Mouse (Mus musculus) hindbrain, embryonic 13.5 days (tissue): Measurements from ENCODE around the gene Tcea3. TPM values are rescaled to one million over a fixed set of nuclear protein-coding genes. Genes with fewer than 3 reads are reported as not detected.
A peak's percentile ranks its signal among the peaks of the same experiment; 100 is the strongest.

ENCODE experiments used
- ATAC-seq: fragments of 200-750 bp; cut with Nextera tagmentation; 2 replicates; pipeline ENCODE4 v1.8.0; 2017; ENCODE audit warnings: moderate TSS enrichment; ENCODE audit not compliant: low FRiP score
- H3K27ac ChIP-seq: fragments of 300-500 bp; sonication (generic); 2 replicates; pipeline ENCODE4 v1.5.1; 2015; ENCODE audit warnings: inconsistent platforms, mild to moderate bottlenecking, moderate library complexity
- H3K27me3 ChIP-seq: fragments of 300-500 bp; sonication (generic); 2 replicates; pipeline ENCODE4 v1.6.1; 2015; ENCODE audit warnings: mild to moderate bottlenecking, inconsistent platforms
- H3K36me3 ChIP-seq: fragments of 300-500 bp; sonication (generic); 2 replicates; pipeline ENCODE4 v1.6.1; 2015; ENCODE audit warnings: mild to moderate bottlenecking, inconsistent platforms
- H3K4me1 ChIP-seq: fragments of 300-500 bp; sonication (generic); replicated peaks from 2 replicates; pipeline ENCODE4 v1.6.1; 2015; ENCODE audit warnings: inconsistent platforms
- H3K4me2 ChIP-seq: fragments of 300-500 bp; sonication (generic); 2 replicates; pipeline ENCODE4 v1.6.1; 2015; ENCODE audit warnings: inconsistent platforms, mild to moderate bottlenecking, moderate library complexity
- H3K4me3 ChIP-seq: fragments of 300-500 bp; sonication (generic); 2 replicates; pipeline ENCODE4 v1.5.1; 2015; ENCODE audit warnings: mild to moderate bottlenecking, inconsistent platforms
- H3K9ac ChIP-seq: fragments of 300-500 bp; sonication (generic); 2 replicates; pipeline ENCODE4 v1.6.1; 2015; ENCODE audit warnings: mild to moderate bottlenecking, inconsistent platforms
- H3K9me3 ChIP-seq: fragments of 300-500 bp; sonication (generic); 2 replicates; pipeline ENCODE4 v1.6.1; 2016; ENCODE audit warnings: inconsistent platforms
- WGBS: fragments of 180-500 bp; shearing (Covaris S2); methylation state at CpG from one replicate; pipeline ENCODE4 v1.1.7; 2015; 5-methylcytosine and 5-hydroxymethylcytosine counted together
- polyA plus RNA-seq: library from polyadenylated mRNA; unstranded; fragments of >200 nt; fragmentation: Nextera tagmentation; extraction: Ambion mirVana; gene quantifications from 2 replicates; pipeline ENCODE4 v1.2.1, GENCODE M21; 2015

Gene Tcea3
- polyA plus RNA-seq: 2.2 and 2.4 TPM in 2 replicates

GRCm38 (mm10) chr4:136247729-136248463 lies at the start of gene Tcea3:
Gene Tcea3, plus strand, starts transcription at chr4:136247729.
- H3K9me3 ChIP-seq: no peaks in the 10 kb centered on the region
- no peak; the same call in 1 of the 2 replicates for ATAC-seq
- H3K27me3 ChIP-seq: peaks cover 92% of the 10 kb centered on the region
- peak within 1 kb of the TSS; percentile 38 for H3K4me3 ChIP-seq
- under 1% methylated on average over 46 of the region's 46 CpGs for WGBS
- peaks cover 5% of the 10 kb centered on the region; the same call in 1 of the 2 replicates for H3K36me3 ChIP-seq
- H3K4me1 ChIP-seq: peaks cover 39% of the 10 kb centered on the region
- H3K9ac ChIP-seq: peak within 1 kb of the TSS; percentile 58
- no peak within 1 kb of the TSS for H3K27ac ChIP-seq
- peak within 1 kb of the TSS; percentile 62 for H3K4me2 ChIP-seq

- no peak overlapping the region for H3K4me2 ChIP-seq
- 0 out of 2 replicates have a peak, but pooled peaks cover 5% of the 10 kb centered on the region for H3K27me3 ChIP-seq
- H3K9me3 ChIP-seq: no peaks in the 10 kb centered on the region
- H3K4me1 ChIP-seq: no peaks in the 10 kb centered on the region
- H3K36me3 ChIP-seq: no peaks in the 10 kb centered on the region
- no peak for ATAC-seq
- no peak overlapping the region for H3K4me3 ChIP-seq
- 79% methylated on average over 7 of the region's 7 CpGs for WGBS
- H3K27ac ChIP-seq: no peak overlapping the region
- no peak overlapping the region for H3K9ac ChIP-seq
Measured at GRCm38 (mm10) chr4:136198846-136199245, 48.7 kb upstream of the Tcea3 start.

- H3K9me3 ChIP-seq: no peaks in the 10 kb centered on the region
- no peak overlapping the region for H3K4me2 ChIP-seq
- H3K27ac ChIP-seq: no peak overlapping the region
- H3K4me3 ChIP-seq: no peak overlapping the region
- H3K4me1 ChIP-seq: no peaks in the 10 kb centered on the region
- H3K27me3 ChIP-seq: 0 out of 2 replicates have a peak, but pooled peaks cover 5% of the 10 kb centered on the region
- WGBS: 36% methylated on average over 9 of the region's 9 CpGs
- H3K36me3 ChIP-seq: no peaks in the 10 kb centered on the region
- H3K9ac ChIP-seq: no peak overlapping the region
- no peak for ATAC-seq
Measured at GRCm38 (mm10) chr4:136199562-136200292, 47.8 kb upstream of the Tcea3 start.

GRCm38 (mm10) chr4:136202509-136202908 lies 45.0 kb upstream of the Tcea3 start:
- Histone ChIP-seq H3K27ac (no peak overlapping the region), H3K27me3 (0 out of 2 replicates have a peak, but pooled peaks cover 8% of the 10 kb centered on the region), H3K9ac (no peak overlapping the region), H3K4me3 (no peak overlapping the region), H3K9me3 (no peaks in the 10 kb centered on the region), H3K4me1 (peaks cover 11% of the 10 kb centered on the region), H3K36me3 (no peaks in the 10 kb centered on the region), H3K4me2 (no peak overlapping the region)
- no peak for ATAC-seq
- 7% methylated on average over 9 of the region's 9 CpGs for WGBS

GRCm38 (mm10) chr4:136204775-136205174 lies 42.8 kb upstream of the Tcea3 start:
- no peak overlapping the region for H3K4me3 ChIP-seq
- WGBS: 96% methylated on average over 2 of the region's 2 CpGs
- peaks cover 18% of the 10 kb centered on the region for H3K4me1 ChIP-seq
- no peak for ATAC-seq
- no peaks in the 10 kb centered on the region for H3K36me3 ChIP-seq
- H3K27ac ChIP-seq: no peak overlapping the region
- H3K9me3 ChIP-seq: no peaks in the 10 kb centered on the region
- peaks cover 17% of the 10 kb centered on the region; the same call in 1 of the 2 replicates for H3K27me3 ChIP-seq
- no peak overlapping the region for H3K9ac ChIP-seq
- H3K4me2 ChIP-seq: no peak overlapping the region

GRCm38 (mm10) chr4:136206033-136206893 lies 41.3 kb upstream of the Tcea3 start, which contains the start of gene Asap3:
Gene Asap3, plus strand, starts transcription at chr4:136206365.
- H3K9me3 ChIP-seq: no peaks in the 10 kb centered on the region
- H3K9ac ChIP-seq: peak within 1 kb of the TSS; percentile 82
- peak; percentile 92 for ATAC-seq
- H3K27me3 ChIP-seq: peaks cover 17% of the 10 kb centered on the region; the same call in 1 of the 2 replicates
- peak within 1 kb of the TSS; percentile 97 for H3K4me2 ChIP-seq
- H3K27ac ChIP-seq: peak within 1 kb of the TSS; percentile 55; the same call in 1 of the 2 replicates
- peak within 1 kb of the TSS; percentile 63 for H3K4me3 ChIP-seq
- H3K4me1 ChIP-seq: peaks cover 18% of the 10 kb centered on the region
- H3K36me3 ChIP-seq: no peaks in the 10 kb centered on the region
- under 1% methylated on average over 54 of the region's 54 CpGs for WGBS

- H3K4me3 ChIP-seq: peak overlapping the region; percentile 63
- no peak for ATAC-seq
- H3K27me3 ChIP-seq: peaks cover 17% of the 10 kb centered on the region; the same call in 1 of the 2 replicates
- peak overlapping the region; percentile 97 for H3K4me2 ChIP-seq
- peak overlapping the region; percentile 55; the same call in 1 of the 2 replicates for H3K27ac ChIP-seq
- no peaks in the 10 kb centered on the region for H3K36me3 ChIP-seq
- 2% methylated on average over 6 of the region's 6 CpGs for WGBS
- peak overlapping the region; percentile 82 for H3K9ac ChIP-seq
- H3K9me3 ChIP-seq: no peaks in the 10 kb centered on the region
- H3K4me1 ChIP-seq: peaks cover 18% of the 10 kb centered on the region
Measured at GRCm38 (mm10) chr4:136206943-136207342, 40.6 kb upstream of the Tcea3 start.

GRCm38 (mm10) chr4:136210931-136211330 lies 36.6 kb upstream of the Tcea3 start:
- Histone ChIP-seq H3K9me3 (no peaks in the 10 kb centered on the region), H3K4me3 (no peak overlapping the region), H3K27me3 (peaks cover 12% of the 10 kb centered on the region; the same call in 1 of the 2 replicates), H3K4me1 (peaks cover 24% of the 10 kb centered on the region), H3K4me2 (no peak overlapping the region), H3K36me3 (no peaks in the 10 kb centered on the region), H3K9ac (no peak overlapping the region), H3K27ac (no peak overlapping the region)
- 82% methylated on average over 9 of the region's 9 CpGs for WGBS
- no peak for ATAC-seq

GRCm38 (mm10) chr4:136213629-136214028 lies 33.9 kb upstream of the Tcea3 start:
- Histone ChIP-seq H3K27me3 (peaks cover 3% of the 10 kb centered on the region; the same call in 1 of the 2 replicates), H3K9ac (no peak overlapping the region), H3K9me3 (no peaks in the 10 kb centered on the region), H3K4me1 (peaks cover 22% of the 10 kb centered on the region), H3K4me2 (no peak overlapping the region), H3K36me3 (no peaks in the 10 kb centered on the region), H3K27ac (peak overlapping the region; percentile 35; the same call in 1 of the 2 replicates), H3K4me3 (no peak overlapping the region)
- no peak for ATAC-seq
- 81% methylated on average over 7 of the region's 7 CpGs for WGBS

GRCm38 (mm10) chr4:136214828-136215227 lies 32.7 kb upstream of the Tcea3 start:
- Histone ChIP-seq H3K4me1 (peaks cover 31% of the 10 kb centered on the region), H3K27me3 (peaks cover 6% of the 10 kb centered on the region), H3K9ac (no peak overlapping the region), H3K9me3 (no peaks in the 10 kb centered on the region), H3K4me2 (no peak overlapping the region), H3K27ac (no peak overlapping the region), H3K4me3 (no peak overlapping the region), H3K36me3 (no peaks in the 10 kb centered on the region)
- ATAC-seq: no peak
- WGBS: 89% methylated on average over 8 of the region's 8 CpGs

GRCm38 (mm10) chr4:136215576-136215975 lies 32.0 kb upstream of the Tcea3 start:
- no peak overlapping the region for H3K27ac ChIP-seq
- no peaks in the 10 kb centered on the region for H3K9me3 ChIP-seq
- H3K36me3 ChIP-seq: no peaks in the 10 kb centered on the region
- H3K4me3 ChIP-seq: no peak overlapping the region
- H3K4me1 ChIP-seq: peaks cover 38% of the 10 kb centered on the region
- peaks cover 13% of the 10 kb centered on the region for H3K27me3 ChIP-seq
- no peak for ATAC-seq
- 89% methylated on average over 8 of the region's 8 CpGs for WGBS
- H3K9ac ChIP-seq: no peak overlapping the region
- no peak overlapping the region for H3K4me2 ChIP-seq
